Mouse (Mus musculus): ENCODE data around the gene Hnrnpd.

DNA sequence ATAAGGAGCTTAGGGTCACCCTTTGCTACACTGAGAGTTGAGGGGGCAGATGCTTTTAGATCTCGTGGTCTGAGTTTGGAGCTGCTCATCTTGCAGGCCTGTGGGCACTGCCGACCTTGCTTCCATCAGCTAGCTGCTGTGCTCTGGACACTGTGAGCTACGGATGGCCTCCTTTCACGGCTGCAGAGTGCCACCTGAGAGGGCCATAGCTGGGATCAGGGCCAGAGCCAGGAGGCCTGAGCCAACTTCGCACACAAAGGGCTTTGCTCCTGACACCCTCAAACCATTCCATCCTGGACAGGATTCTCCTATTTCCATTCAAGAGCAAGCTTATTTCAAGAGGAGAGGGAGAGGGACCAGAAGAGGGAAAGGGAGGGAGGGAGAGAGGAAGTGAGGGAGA is 45.7 kb upstream of the Hnrnpd start:
- TF ChIP-seq CTCF (IDR thresholded peaks at IDR 0.05; ENCODE audit: control insufficient read depth, insufficient read depth, insufficient read length) (no peak), CEBPB (IDR thresholded peaks at IDR 0.05; ENCODE audit: low read depth) (no peak), MYOG (IDR thresholded peaks at IDR 0.05; ENCODE audit: control insufficient read depth, extremely low read depth, insufficient read length) (no peak), MAX (IDR thresholded peaks at IDR 0.05) (no peak), USF1 (IDR thresholded peaks at IDR 0.05; ENCODE audit: low read depth) (no peak), MYOD1 (IDR thresholded peaks at IDR 0.05; ENCODE audit: control insufficient read depth, insufficient read length, low read depth) (no peak)

All from C2C12 (cell line).